16 mouse cellular contexts compared by ENCODE assay signal in genomic region chr12:106123276-106123675, GRCm38 (mm10).
DNase-seq lines count a peak whose midpoint lies in the region; ATAC-seq and TF ChIP-seq lines count a peak whose summit lies in the region.
"Had no signal": no experiment of that assay in that cellular context is flagged by ENCODE, and none has a peak within 500 bp of the region (broad histone marks: within the 10 kb centered on the region; RNA-seq: fewer than 3 reads in every experiment).

No protein-coding gene starts in this region.

- no peak overlapping the region for H3K4me2 ChIP-seq in intestine, embryonic 16.5 days (ENCODE audit: low read depth, low read length)
- H3K4me2 ChIP-seq: limb, embryonic 13.5 days; neural tube, embryonic 12.5 days; stomach, embryonic 15.5 days had no signal

- no peak for DNase-seq in layer of hippocampus, adult 2 months (ENCODE audit: low spot score in 2 of 2)
- no peak for DNase-seq in layer of hippocampus, adult 18-20 months (ENCODE audit: low spot score in 2 of 2)
- DNase-seq in cerebellum, adult 18-20 months: peak; percentile 53 to 66
- DNase-seq in embryo, embryonic 10 days (ENCODE audit: low spot score): peak; percentile 53
- DNase-seq in mesoderm, embryonic 11.5 days (ENCODE audit: low read depth, low spot score): peak; percentile 63
- DNase-seq in limb, embryonic 10.5 days (ENCODE audit: low spot score): no peak
- DNase-seq: adrenal gland, postnatal 10 days; heart, adult 11 months; heart, postnatal 10 days; kidney, adult 2 months; lung, adult 2 months had no signal

- H3K27me3 ChIP-seq in limb, embryonic 10.5 days (ENCODE audit: low read depth, poor library complexity, severe bottlenecking): no peaks in the 10 kb centered on the region
- no peaks in the 10 kb centered on the region for H3K27me3 ChIP-seq in intestine, embryonic 16.5 days (replicated peaks; ENCODE audit: control insufficient read depth, insufficient read depth, low read length)
- H3K27me3 ChIP-seq: megakaryocyte, embryonic 14.5 days; neural tube, embryonic 12.5 days; stomach, embryonic 15.5 days had no signal

- H3K4me3 ChIP-seq in layer of hippocampus, adult 2 months: peak overlapping the region; percentile 20
- H3K4me3 ChIP-seq in limb, embryonic 10.5 days: no peak overlapping the region
- H3K4me3 ChIP-seq in intestine, embryonic 16.5 days (ENCODE audit: low read length): no peak overlapping the region
- H3K4me3 ChIP-seq: limb, embryonic 13.5 days; megakaryocyte, embryonic 14.5 days; neural tube, embryonic 12.5 days; stomach, embryonic 15.5 days had no signal

- ATAC-seq in intestine, embryonic 16.5 days: no peak

- H3K4me1 ChIP-seq in limb, embryonic 10.5 days: peaks cover 10% of the 10 kb centered on the region
- no peaks in the 10 kb centered on the region for H3K4me1 ChIP-seq in intestine, embryonic 16.5 days (ENCODE audit: control insufficient read depth, insufficient read depth, low read length)
- H3K4me1 ChIP-seq: megakaryocyte, embryonic 14.5 days; stomach, embryonic 15.5 days had no signal

- no peak for TF ChIP-seq CTCF in layer of hippocampus, adult 2 months (conservative IDR thresholded peaks at IDR 0.05)

- H3K9me3 ChIP-seq in limb, embryonic 10.5 days (replicated peaks): no peaks in the 10 kb centered on the region
- no peaks in the 10 kb centered on the region for H3K9me3 ChIP-seq in intestine, embryonic 16.5 days (ENCODE audit: control insufficient read depth, low read length)
- H3K9me3 ChIP-seq: limb, embryonic 13.5 days; neural tube, embryonic 12.5 days; stomach, embryonic 15.5 days had no signal

- 60% methylated on average over 14 of the region's 14 CpGs for WGBS in limb, embryonic 10.5 days
- 66% methylated on average over 14 of the region's 14 CpGs for WGBS in intestine, embryonic 16.5 days

- no peaks in the 10 kb centered on the region for H3K36me3 ChIP-seq in limb, embryonic 10.5 days
- no peaks in the 10 kb centered on the region for H3K36me3 ChIP-seq in intestine, embryonic 16.5 days (ENCODE audit: control insufficient read depth, insufficient read depth, low read length)
- H3K36me3 ChIP-seq: limb, embryonic 13.5 days; neural tube, embryonic 12.5 days; stomach, embryonic 15.5 days had no signal

- H3K9ac ChIP-seq in intestine, embryonic 16.5 days (ENCODE audit: low read depth, low read length): no peak overlapping the region
- H3K9ac ChIP-seq: limb, embryonic 13.5 days; neural tube, embryonic 12.5 days; stomach, embryonic 15.5 days had no signal

- peak overlapping the region; percentile 28; the same call in 1 of the 2 replicates for H3K27ac ChIP-seq in layer of hippocampus, adult 2 months
- H3K27ac ChIP-seq in limb, embryonic 10.5 days: no peak overlapping the region
- H3K27ac ChIP-seq in intestine, embryonic 16.5 days (ENCODE audit: low read length): no peak overlapping the region
- H3K27ac ChIP-seq: limb, embryonic 13.5 days; neural tube, embryonic 12.5 days; stomach, embryonic 15.5 days had no signal

Comparison
In these comparisons a context has a peak if more than half of its experiments do, and no peak if none do; other contexts are left out.
1. DNase-seq: peak in cerebellum, adult 18-20 months (2 of 2), embryo, embryonic 10 days (single experiment) and mesoderm, embryonic 11.5 days (single experiment); none in layer of hippocampus, adult 2 months (0 of 2), layer of hippocampus, adult 18-20 months (0 of 2) and limb, embryonic 10.5 days (single experiment).